Mouse (Mus musculus): ENCODE results near the gene Pnliprp2. TPM values are rescaled to one million over a fixed set of nuclear protein-coding genes. Genes with fewer than 3 reads are reported as not detected.

Gene Pnliprp2
- polyA plus RNA-seq, 1 experiment from 2014 or later, result 0.11 TPM

DNA sequence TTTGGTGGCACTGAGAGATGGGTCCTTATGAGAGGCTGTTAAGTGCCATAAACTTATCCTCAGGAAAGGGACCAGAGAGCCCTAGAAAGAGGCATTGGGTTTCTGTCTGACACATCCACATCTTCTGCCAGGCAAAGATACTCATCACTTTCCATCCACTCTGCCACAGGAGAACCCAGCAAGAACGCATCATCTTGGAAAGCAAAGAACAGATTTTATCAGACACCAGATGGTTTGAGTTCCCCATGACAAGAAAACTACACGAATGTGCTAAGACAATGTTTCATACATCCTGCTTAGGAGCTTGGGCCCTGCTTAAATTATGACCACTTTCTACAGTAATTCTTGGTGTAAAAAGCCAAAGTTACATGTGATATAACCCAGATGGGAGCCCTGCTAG is 8.7 kb upstream of the Pnliprp2 start:
- Histone ChIP-seq H3K27me3 (no peaks in the 10 kb centered on the region), H3K9ac (no peak overlapping the region), H3K27ac (replicated peaks) (no peak overlapping the region), H3K4me1 (no peaks in the 10 kb centered on the region), H3K4me2 (replicated peaks) (no peak overlapping the region), H3K36me3 (no peaks in the 10 kb centered on the region), H3K4me3 (replicated peaks) (no peak overlapping the region), H3K9me3 (replicated peaks) (no peaks in the 10 kb centered on the region)
- ATAC-seq (ENCODE audit: insufficient number of reproducible peaks, low FRiP score, low TSS enrichment, low read depth), result no peak
- WGBS, result 48% methylated on average over 2 of the region's 2 CpGs

- no peaks in the 10 kb centered on the region for H3K9me3 ChIP-seq (replicated peaks)
- no peaks in the 10 kb centered on the region for H3K36me3 ChIP-seq
- H3K4me2 ChIP-seq (replicated peaks), result no peak overlapping the region
- no peaks in the 10 kb centered on the region for H3K4me1 ChIP-seq
- 54% methylated on average over 2 of the region's 2 CpGs for WGBS
- no peak overlapping the region for H3K27ac ChIP-seq (replicated peaks)
- H3K4me3 ChIP-seq (replicated peaks), result no peak overlapping the region
- no peaks in the 10 kb centered on the region for H3K27me3 ChIP-seq
- H3K9ac ChIP-seq, result no peak overlapping the region
- ATAC-seq (ENCODE audit: insufficient number of reproducible peaks, low FRiP score, low TSS enrichment, low read depth), result no peak
Observed at GRCm38 (mm10) chr19:58751504-58751903, 8.0 kb upstream of the Pnliprp2 start.

DNA sequence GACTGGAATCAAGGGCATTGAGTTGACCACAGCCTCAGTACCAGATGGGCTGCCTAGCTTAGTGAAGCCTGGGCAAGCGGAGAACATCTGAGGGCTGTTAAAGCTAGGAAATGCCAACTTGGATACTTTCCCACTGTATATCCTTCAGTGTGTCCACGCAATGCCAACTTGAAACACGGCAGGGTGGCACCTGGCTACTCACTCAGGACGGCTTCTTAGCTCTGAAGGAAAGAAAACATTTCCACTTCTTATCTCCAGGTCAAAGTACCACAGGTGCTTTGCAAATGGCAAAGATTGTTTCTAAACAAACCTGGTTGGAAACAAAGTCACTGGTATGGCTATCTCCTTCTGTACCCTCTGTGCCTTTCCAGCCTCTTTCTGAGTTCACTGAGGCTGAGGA is 648 bp upstream of the Pnliprp2 start:
- Histone ChIP-seq H3K9me3 (replicated peaks) (no peaks in the 10 kb centered on the region), H3K4me1 (peaks cover 5% of the 10 kb centered on the region; the same call in 1 of the 2 replicates), H3K27ac (replicated peaks) (no peak overlapping the region), H3K9ac (no peak overlapping the region), H3K4me2 (replicated peaks) (no peak overlapping the region), H3K27me3 (no peaks in the 10 kb centered on the region), H3K4me3 (replicated peaks) (no peak overlapping the region), H3K36me3 (no peaks in the 10 kb centered on the region)
- no peak for ATAC-seq (ENCODE audit: insufficient number of reproducible peaks, low FRiP score, low TSS enrichment, low read depth)
- WGBS, result 93% methylated on average over 4 of the region's 4 CpGs

DNA sequence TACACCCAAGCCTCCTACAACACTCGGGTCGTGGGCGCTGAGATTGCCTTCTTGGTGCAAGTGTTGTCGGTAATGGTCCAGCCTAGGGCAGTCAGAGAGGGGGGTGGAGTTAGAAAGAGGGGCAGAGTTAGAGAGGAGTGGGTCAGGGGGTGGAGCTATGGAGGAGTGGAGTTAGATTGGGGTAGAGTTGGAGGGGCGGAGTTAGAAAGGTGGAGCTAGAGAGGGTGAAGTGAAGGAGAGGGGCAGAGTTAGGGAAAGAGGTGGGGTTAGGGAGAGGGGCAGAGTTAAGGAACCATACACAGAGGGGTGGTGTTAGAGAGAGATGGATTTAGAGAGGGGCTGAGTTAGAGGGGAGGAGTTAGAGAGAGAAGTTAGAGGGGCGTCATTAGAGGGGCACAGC is 2.8 kb downstream of the Pnliprp2 start:
- no peaks in the 10 kb centered on the region for H3K36me3 ChIP-seq
- 25% methylated on average over 6 of the region's 6 CpGs for WGBS
- no peak overlapping the region for H3K4me2 ChIP-seq (replicated peaks)
- no peaks in the 10 kb centered on the region for H3K27me3 ChIP-seq
- H3K9ac ChIP-seq, result no peak overlapping the region
- H3K9me3 ChIP-seq (replicated peaks), result no peaks in the 10 kb centered on the region
- no peak overlapping the region for H3K27ac ChIP-seq (replicated peaks)
- H3K4me1 ChIP-seq, result peaks cover 5% of the 10 kb centered on the region; the same call in 1 of the 2 replicates
- H3K4me3 ChIP-seq (replicated peaks), result no peak overlapping the region
- ATAC-seq (ENCODE audit: insufficient number of reproducible peaks, low FRiP score, low TSS enrichment, low read depth), result peak; percentile 37; the same call in 1 of the 2 replicates

DNA sequence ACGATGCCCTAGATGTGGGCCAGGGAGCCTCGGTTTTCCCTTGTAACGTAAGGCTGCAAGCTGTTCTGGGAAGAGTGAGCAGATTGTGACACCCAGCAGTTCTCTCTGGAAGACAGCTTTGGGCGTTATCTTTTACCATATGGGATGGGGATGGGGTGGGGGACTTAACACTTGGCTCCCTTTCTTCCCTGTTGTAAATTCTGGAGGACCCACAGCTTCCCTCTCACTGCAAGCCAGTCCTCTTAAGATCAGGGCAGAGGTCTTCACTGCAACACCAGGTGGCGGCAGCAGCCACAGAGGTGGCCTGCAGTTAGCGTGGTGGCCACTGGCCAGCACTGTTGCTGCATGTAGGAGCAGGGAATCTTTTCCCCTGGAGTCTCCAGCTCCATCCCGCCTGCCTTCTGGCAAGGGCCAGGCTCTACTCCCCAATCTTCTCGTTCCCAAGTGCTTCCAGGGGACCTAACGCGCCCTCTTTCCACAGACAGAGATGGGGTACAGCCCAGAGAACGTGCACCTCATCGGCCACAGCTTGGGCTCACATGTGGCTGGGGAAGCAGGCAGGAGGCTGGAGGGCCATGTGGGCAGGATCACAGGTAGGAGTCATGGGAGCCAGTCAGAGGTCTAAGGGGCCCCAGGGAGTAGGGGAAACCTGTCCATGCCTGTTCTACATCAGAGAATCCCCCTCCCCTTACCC is 3.5 kb downstream of the Pnliprp2 start:
- H3K4me2 ChIP-seq (replicated peaks), result no peak overlapping the region
- WGBS, result 10% methylated on average over 12 of the region's 12 CpGs

GRCm38 (mm10) chr19:58767329-58767728 is 7.8 kb downstream of the Pnliprp2 start:
- 83% methylated on average over 6 of the region's 6 CpGs for WGBS
- H3K4me2 ChIP-seq (replicated peaks), result no peak overlapping the region
- ATAC-seq (ENCODE audit: insufficient number of reproducible peaks, low FRiP score, low TSS enrichment, low read depth), result no peak
- H3K36me3 ChIP-seq, result no peaks in the 10 kb centered on the region
- H3K9me3 ChIP-seq (replicated peaks), result no peaks in the 10 kb centered on the region
- H3K27me3 ChIP-seq, result no peaks in the 10 kb centered on the region
- no peak overlapping the region for H3K9ac ChIP-seq
- H3K4me3 ChIP-seq (replicated peaks), result no peak overlapping the region
- H3K27ac ChIP-seq (replicated peaks), result no peak overlapping the region
- peaks cover 5% of the 10 kb centered on the region; the same call in 1 of the 2 replicates for H3K4me1 ChIP-seq

More for the DNA sequence above, 3.5 kb downstream of the Pnliprp2 start:
- no peak overlapping the region for H3K9ac ChIP-seq
- no peaks in the 10 kb centered on the region for H3K36me3 ChIP-seq
- no peak overlapping the region for H3K27ac ChIP-seq (replicated peaks)
- no peak for ATAC-seq (ENCODE audit: insufficient number of reproducible peaks, low FRiP score, low TSS enrichment, low read depth)
- no peaks in the 10 kb centered on the region for H3K9me3 ChIP-seq (replicated peaks)
- no peaks in the 10 kb centered on the region for H3K27me3 ChIP-seq
- no peak overlapping the region for H3K4me3 ChIP-seq (replicated peaks)
- H3K4me1 ChIP-seq, result peaks cover 5% of the 10 kb centered on the region; the same call in 1 of the 2 replicates

GRCm38 (mm10) chr19:58776461-58776860 is 16.9 kb downstream of the Pnliprp2 start:
- H3K4me2 ChIP-seq (replicated peaks), result no peak overlapping the region
- WGBS, result 58% methylated on average over 5 of the region's 5 CpGs
- no peak overlapping the region for H3K4me3 ChIP-seq (replicated peaks)

GRCm38 (mm10) chr19:58781566-58781965 is 22.0 kb downstream of the Pnliprp2 start:
- H3K4me1 ChIP-seq, result no peaks in the 10 kb centered on the region
- H3K9me3 ChIP-seq (replicated peaks), result no peaks in the 10 kb centered on the region
- no peaks in the 10 kb centered on the region for H3K27me3 ChIP-seq
- no peaks in the 10 kb centered on the region for H3K36me3 ChIP-seq
- 59% methylated on average over 4 of the region's 4 CpGs for WGBS
- H3K4me3 ChIP-seq (replicated peaks), result no peak overlapping the region
- H3K4me2 ChIP-seq (replicated peaks), result no peak overlapping the region
- no peak overlapping the region for H3K9ac ChIP-seq
- H3K27ac ChIP-seq (replicated peaks), result no peak overlapping the region
- no peak for ATAC-seq (ENCODE audit: insufficient number of reproducible peaks, low FRiP score, low TSS enrichment, low read depth)

More at GRCm38 (mm10) chr19:58776461-58776860, 16.9 kb downstream of the Pnliprp2 start:
- no peaks in the 10 kb centered on the region for H3K9me3 ChIP-seq (replicated peaks)
- H3K27me3 ChIP-seq, result no peaks in the 10 kb centered on the region
- no peaks in the 10 kb centered on the region for H3K36me3 ChIP-seq
- ATAC-seq (ENCODE audit: insufficient number of reproducible peaks, low FRiP score, low TSS enrichment, low read depth), result no peak
- no peak overlapping the region for H3K27ac ChIP-seq (replicated peaks)
- H3K9ac ChIP-seq, result no peak overlapping the region
- H3K4me1 ChIP-seq, result no peaks in the 10 kb centered on the region

DNA sequence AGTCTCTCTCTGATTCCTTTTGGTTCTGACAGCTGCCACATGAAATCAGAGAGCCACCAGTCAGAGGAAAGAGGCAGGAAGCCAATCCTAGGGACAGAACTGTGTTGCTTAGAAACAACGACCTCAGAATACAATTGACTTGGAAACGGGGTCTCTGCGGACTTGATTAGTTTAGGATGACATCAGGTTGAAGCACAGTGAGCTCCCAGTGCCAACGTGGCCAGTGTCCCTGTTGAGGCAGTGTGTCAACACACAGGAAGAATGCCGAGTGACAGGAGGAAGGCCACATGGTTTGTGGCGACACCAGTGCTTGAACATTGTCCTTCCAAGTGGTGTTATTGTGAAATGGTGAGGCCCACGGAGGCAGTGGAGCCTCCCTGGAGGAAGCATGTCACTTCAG is 24.4 kb downstream of the Pnliprp2 start:
- no peaks in the 10 kb centered on the region for H3K4me1 ChIP-seq
- no peaks in the 10 kb centered on the region for H3K27me3 ChIP-seq
- ATAC-seq (ENCODE audit: insufficient number of reproducible peaks, low FRiP score, low TSS enrichment, low read depth), result no peak
- H3K27ac ChIP-seq (replicated peaks), result no peak overlapping the region
- H3K36me3 ChIP-seq, result no peaks in the 10 kb centered on the region
- H3K4me3 ChIP-seq (replicated peaks), result no peak overlapping the region
- no peak overlapping the region for H3K9ac ChIP-seq
- no peak overlapping the region for H3K4me2 ChIP-seq (replicated peaks)
- 46% methylated on average over 7 of the region's 7 CpGs for WGBS
- H3K9me3 ChIP-seq (replicated peaks), result no peaks in the 10 kb centered on the region

DNA sequence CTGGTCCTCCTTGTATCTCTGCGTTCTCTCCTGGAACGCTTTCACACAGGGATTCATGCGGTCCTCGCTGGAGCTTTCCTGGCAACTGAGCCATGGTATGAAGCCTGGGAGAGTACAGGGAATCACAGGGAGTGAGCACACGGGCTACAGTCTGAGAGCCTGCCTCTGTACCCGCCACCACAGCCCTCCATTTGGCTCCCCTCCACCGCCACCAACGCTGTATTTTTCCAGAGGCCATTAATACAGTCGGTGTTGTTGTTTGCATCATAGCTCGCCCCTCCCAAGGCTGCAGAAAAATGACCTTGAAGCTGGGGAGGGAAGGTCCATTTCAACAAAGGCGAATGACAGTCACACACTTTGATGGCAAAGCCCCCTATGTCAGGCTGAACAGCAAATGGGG is 29.7 kb downstream of the Pnliprp2 start:
- H3K27ac ChIP-seq (replicated peaks), result no peak overlapping the region
- H3K9ac ChIP-seq, result no peak overlapping the region
- WGBS, result 67% methylated on average over 11 of the region's 11 CpGs
- H3K36me3 ChIP-seq, result no peaks in the 10 kb centered on the region
- H3K4me2 ChIP-seq (replicated peaks), result no peak overlapping the region
- no peaks in the 10 kb centered on the region for H3K9me3 ChIP-seq (replicated peaks)
- H3K4me1 ChIP-seq, result no peaks in the 10 kb centered on the region
- no peaks in the 10 kb centered on the region for H3K27me3 ChIP-seq
- ATAC-seq (ENCODE audit: insufficient number of reproducible peaks, low FRiP score, low TSS enrichment, low read depth), result no peak
- no peak overlapping the region for H3K4me3 ChIP-seq (replicated peaks)

DNA sequence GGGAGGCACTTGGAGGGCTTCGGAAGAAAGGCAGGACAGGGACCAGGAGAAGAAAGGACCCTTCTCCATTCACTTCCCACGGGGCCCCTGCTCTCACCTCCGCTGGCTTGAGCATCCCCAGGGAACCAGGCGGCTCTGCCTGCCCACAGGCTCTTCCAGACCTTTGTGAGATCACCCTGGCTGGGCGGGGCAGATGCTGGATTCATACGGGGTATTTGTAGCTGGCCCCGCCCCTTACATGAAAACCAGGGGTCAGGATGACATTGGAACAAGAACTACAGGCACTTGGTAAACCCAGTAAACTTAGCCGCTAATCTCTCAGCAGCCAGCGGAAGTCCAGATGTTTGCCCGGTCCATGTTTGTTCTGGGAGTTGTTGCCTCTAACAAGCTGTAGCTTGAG is 34.8 kb downstream of the Pnliprp2 start, which contains the start of gene 1700019N19Rik:
Gene 1700019N19Rik (minus strand): TSS at position 178 of the 400 bp plus-strand sequence.
- ATAC-seq (ENCODE audit: insufficient number of reproducible peaks, low FRiP score, low TSS enrichment, low read depth), result no peak
- H3K27me3 ChIP-seq, result no peaks in the 10 kb centered on the region
- peaks cover 3% of the 10 kb centered on the region; the same call in 1 of the 2 replicates for H3K36me3 ChIP-seq
- no peak within 1 kb of the TSS for H3K27ac ChIP-seq (replicated peaks)
- H3K9me3 ChIP-seq (replicated peaks), result no peaks in the 10 kb centered on the region
- no peak within 1 kb of the TSS for H3K4me3 ChIP-seq (replicated peaks)
- no peak within 1 kb of the TSS for H3K9ac ChIP-seq
- 34% methylated on average over 10 of the region's 10 CpGs for WGBS
- no peaks in the 10 kb centered on the region for H3K4me1 ChIP-seq
- no peak within 1 kb of the TSS for H3K4me2 ChIP-seq (replicated peaks)
